Mouse (Mus musculus): ENCODE data around the gene Eid2. TPM values are rescaled to one million over a fixed set of nuclear protein-coding genes. Genes with fewer than 3 reads are reported as not detected.

The Eid2 gene
- 0.37 TPM for polyA plus RNA-seq (2014; fragmentation: Illumina TruSeq; extraction: RNeasy Lipid Tissue Mini Kit (QIAGEN cat#74804); ENCODE audit: low read depth, low replicate concordance)

DNA sequence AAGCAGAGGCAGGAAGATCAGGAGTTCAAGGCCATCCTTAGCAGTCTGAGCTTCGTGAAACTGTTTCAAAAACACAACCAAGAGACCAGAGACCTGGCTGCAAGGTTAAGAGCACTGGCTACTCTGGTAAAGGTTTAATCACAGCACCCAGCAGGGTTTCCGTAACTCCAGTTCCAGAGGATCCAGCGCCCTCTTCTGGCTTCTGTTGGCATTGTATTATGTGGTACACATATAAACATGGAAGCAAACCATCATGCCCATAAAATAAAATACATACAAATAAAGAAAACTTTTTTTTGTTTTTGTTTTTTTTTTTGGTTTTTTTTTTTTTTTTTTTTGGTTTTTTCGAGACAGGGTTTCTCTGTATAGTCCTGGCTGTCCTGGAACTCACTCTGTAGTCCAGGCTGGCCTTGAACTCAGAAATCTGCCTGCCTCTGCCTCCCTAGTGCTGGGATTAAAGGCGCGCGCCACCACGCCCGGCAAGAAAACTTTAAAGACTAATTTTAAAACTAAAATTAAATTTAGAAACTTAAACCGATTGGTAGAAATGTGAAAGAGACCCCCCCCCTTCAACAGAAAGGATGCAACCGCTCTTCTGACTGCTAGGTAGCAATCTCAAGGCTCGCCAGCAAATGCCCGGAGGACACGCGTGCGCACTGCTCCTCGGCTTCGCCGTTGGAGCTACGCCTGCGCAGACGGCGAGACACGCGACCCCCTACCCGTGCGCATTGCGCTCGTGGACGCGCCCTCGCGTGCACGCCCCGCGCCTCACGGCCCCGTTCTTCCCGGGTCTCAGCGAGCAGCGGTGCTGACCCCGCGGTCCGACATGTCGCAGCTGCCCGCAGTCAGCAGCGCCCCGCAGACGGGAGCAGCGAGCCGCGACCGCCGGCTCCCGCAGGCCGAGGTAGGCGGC is at the start of gene Eid2:
Gene Eid2 (plus strand): TSS at position 753 of the 913 bp plus-strand sequence.

DNA sequence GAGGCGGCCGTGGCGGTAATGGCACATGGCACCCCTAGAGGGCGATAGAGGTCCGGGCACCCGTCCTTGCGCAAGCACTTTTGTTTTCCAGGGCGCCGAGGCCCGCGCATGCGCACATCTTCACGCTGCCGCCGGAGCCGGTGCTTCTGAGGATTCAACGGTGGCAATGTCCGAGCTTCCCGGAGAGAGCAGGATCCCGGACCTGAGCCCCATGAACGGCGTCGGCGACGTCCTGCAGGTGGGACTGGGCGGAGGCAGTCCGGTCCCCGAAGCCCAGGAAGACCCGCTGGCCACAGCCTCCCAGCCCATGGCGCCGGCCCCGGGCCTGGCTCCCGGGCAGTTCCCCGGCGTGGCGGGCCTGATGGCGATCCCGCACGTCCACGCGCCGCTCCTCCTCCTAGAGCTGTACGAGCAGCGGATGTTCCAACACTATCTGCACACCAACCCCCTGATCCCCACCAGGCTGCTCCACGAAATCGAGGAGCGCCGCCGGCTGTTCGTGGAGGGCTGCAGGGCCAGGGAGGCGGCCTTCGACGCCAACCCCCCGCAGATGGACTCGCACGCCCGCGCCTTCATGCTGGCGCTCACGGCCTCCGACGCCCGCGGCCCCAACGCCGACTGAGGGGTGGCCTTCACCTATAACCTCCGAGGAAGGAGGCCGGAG is 10.1 kb downstream of the Eid2 start, which contains the start of gene Eid2b:
Gene Eid2b (plus strand): TSS at position 125 of the 664 bp plus-strand sequence.

DNA sequence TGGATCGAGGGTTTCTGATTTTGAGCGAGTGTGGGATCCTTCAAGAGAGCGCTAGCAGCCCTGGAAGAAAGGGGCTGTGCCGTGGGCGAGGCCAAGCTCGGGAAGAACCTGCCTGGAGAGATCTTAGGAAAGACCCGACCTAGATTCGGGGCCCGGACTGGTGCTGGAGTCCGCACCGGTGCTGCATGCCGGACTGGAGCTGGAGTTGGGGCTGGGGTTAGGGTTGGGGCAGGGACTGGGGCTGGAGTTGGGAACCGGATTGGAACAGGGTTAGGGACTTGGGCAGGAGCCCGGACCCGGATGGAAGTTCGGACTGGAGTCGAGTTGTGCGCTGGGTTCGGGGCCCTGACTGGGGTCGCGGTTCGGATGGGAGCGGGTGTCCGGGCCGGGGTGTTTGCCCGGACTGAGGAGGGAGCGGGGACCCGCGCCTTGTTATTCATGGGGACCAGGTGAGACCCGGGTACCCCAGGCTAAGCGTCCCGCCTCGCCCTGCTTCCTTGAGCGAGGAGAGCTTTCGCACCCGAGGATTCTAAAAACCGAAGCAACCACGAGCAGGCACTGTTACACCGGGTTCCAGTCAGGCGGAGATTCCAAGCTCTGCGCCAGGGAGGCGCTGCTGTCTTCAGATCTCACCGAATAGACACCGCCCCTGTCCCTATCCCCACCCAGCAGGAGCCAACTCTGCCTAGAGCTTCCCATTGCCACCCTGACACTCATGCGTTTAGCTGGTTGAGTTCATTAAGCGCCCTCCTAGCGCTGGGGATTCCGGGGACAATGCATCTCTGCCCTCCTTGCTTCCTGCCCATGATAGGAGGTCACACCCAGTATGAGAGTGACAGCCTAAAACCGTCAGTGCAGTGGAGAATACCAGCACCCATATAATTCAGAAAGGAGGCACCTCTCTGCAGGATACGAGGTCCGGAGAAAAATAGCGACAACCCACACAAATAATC is 23.2 kb downstream of the Eid2 start, which contains the start of gene Selenov:
Gene Selenov (minus strand): TSS at position 549 of the 953 bp plus-strand sequence.

GRCm38 (mm10) chr7:28301616-28302433 is 34.1 kb downstream of the Eid2 start, which contains the start of gene Dll3:
Gene Dll3, minus strand, starts transcription at chr7:28302238.

DNA sequence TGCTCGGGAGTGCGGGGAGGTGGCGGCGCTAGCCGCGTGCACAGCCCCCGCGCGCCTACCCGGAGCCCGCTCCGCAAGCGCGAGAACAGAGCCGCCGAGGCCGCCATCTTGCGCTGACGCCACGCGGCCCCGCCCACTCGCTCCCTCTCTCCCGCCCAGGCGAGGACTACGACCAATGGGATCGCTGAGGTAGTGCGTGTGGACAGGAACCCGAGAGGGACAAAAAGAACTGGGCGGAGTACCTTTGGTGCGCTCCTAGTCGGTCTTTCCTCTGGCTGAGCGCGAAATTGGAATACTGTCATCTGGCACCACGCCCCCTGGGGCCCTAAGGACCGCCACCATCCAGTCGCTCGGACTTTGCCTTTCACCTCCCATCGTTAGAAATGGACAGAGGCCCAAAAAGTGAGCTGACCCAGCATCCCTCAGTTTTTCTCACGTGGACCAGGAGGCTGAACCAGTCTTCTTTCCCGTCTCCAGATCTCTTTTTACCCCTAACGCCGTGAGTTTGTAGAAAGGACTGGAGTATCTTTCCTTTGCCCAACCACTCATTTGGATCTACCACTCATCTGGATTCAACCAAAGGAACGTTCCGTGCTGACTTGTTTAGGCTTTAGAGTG is 44.4 kb downstream of the Eid2 start, which contains the start of gene Timm50:
Gene Timm50 (minus strand): TSS at position 147 of the 618 bp plus-strand sequence.

Other genes starting within 250 kb of the Eid2 start
- gene Psmc4, start 217.8 kb upstream of the Eid2 start, polyA plus RNA-seq (2014; fragmentation: Illumina TruSeq; extraction: RNeasy Lipid Tissue Mini Kit (QIAGEN cat#74804); ENCODE audit: low read depth, low replicate concordance) = 44.3 TPM
- not detected for gene Fcgbp, start 196.6 kb upstream of the Eid2 start, polyA plus RNA-seq (2014; fragmentation: Illumina TruSeq; extraction: RNeasy Lipid Tissue Mini Kit (QIAGEN cat#74804); ENCODE audit: low read depth, low replicate concordance)
- not detected for gene 9530053A07Rik, start 138.4 kb upstream of the Eid2 start, polyA plus RNA-seq (2014; fragmentation: Illumina TruSeq; extraction: RNeasy Lipid Tissue Mini Kit (QIAGEN cat#74804); ENCODE audit: low read depth, low replicate concordance)
- 11.6 TPM for gene Fbl, start 98.2 kb upstream of the Eid2 start, polyA plus RNA-seq (2014; fragmentation: Illumina TruSeq; extraction: RNeasy Lipid Tissue Mini Kit (QIAGEN cat#74804); ENCODE audit: low read depth, low replicate concordance)
- gene Dyrk1b, start 88.4 kb upstream of the Eid2 start, polyA plus RNA-seq (2014; fragmentation: Illumina TruSeq; extraction: RNeasy Lipid Tissue Mini Kit (QIAGEN cat#74804); ENCODE audit: low read depth, low replicate concordance) = 0.37 TPM
- gene Eid2b, start 9.9 kb downstream of the Eid2 start, polyA plus RNA-seq (2014; fragmentation: Illumina TruSeq; extraction: RNeasy Lipid Tissue Mini Kit (QIAGEN cat#74804); ENCODE audit: low read depth, low replicate concordance) = 3.9 TPM
- gene Selenov, start 23.3 kb downstream of the Eid2 start, polyA plus RNA-seq (2014; fragmentation: Illumina TruSeq; extraction: RNeasy Lipid Tissue Mini Kit (QIAGEN cat#74804); ENCODE audit: low read depth, low replicate concordance) = not detected
- not detected for gene Dll3, start 34.4 kb downstream of the Eid2 start, polyA plus RNA-seq (2014; fragmentation: Illumina TruSeq; extraction: RNeasy Lipid Tissue Mini Kit (QIAGEN cat#74804); ENCODE audit: low read depth, low replicate concordance)
- gene Timm50, start 44.2 kb downstream of the Eid2 start, polyA plus RNA-seq (2014; fragmentation: Illumina TruSeq; extraction: RNeasy Lipid Tissue Mini Kit (QIAGEN cat#74804); ENCODE audit: low read depth, low replicate concordance) = 6.1 TPM
- 11.9 TPM for gene Supt5, start 70.9 kb downstream of the Eid2 start, polyA plus RNA-seq (2014; fragmentation: Illumina TruSeq; extraction: RNeasy Lipid Tissue Mini Kit (QIAGEN cat#74804); ENCODE audit: low read depth, low replicate concordance)
- 116 TPM for gene Rps16, start 82.8 kb downstream of the Eid2 start, polyA plus RNA-seq (2014; fragmentation: Illumina TruSeq; extraction: RNeasy Lipid Tissue Mini Kit (QIAGEN cat#74804); ENCODE audit: low read depth, low replicate concordance)
- gene Plekhg2, start 104.7 kb downstream of the Eid2 start, polyA plus RNA-seq (2014; fragmentation: Illumina TruSeq; extraction: RNeasy Lipid Tissue Mini Kit (QIAGEN cat#74804); ENCODE audit: low read depth, low replicate concordance) = 0.74 TPM
- 87.4 TPM for gene Zfp36, start 112.4 kb downstream of the Eid2 start, polyA plus RNA-seq (2014; fragmentation: Illumina TruSeq; extraction: RNeasy Lipid Tissue Mini Kit (QIAGEN cat#74804); ENCODE audit: low read depth, low replicate concordance)
- 1.7 TPM for gene Med29, start 124.8 kb downstream of the Eid2 start, polyA plus RNA-seq (2014; fragmentation: Illumina TruSeq; extraction: RNeasy Lipid Tissue Mini Kit (QIAGEN cat#74804); ENCODE audit: low read depth, low replicate concordance)
- 27.4 TPM for gene Paf1, start 125.1 kb downstream of the Eid2 start, polyA plus RNA-seq (2014; fragmentation: Illumina TruSeq; extraction: RNeasy Lipid Tissue Mini Kit (QIAGEN cat#74804); ENCODE audit: low read depth, low replicate concordance)
- gene Gmfg, start 169.6 kb downstream of the Eid2 start, polyA plus RNA-seq (2014; fragmentation: Illumina TruSeq; extraction: RNeasy Lipid Tissue Mini Kit (QIAGEN cat#74804); ENCODE audit: low read depth, low replicate concordance) = 8.5 TPM
- not detected for gene Lrfn1, start 184.1 kb downstream of the Eid2 start, polyA plus RNA-seq (2014; fragmentation: Illumina TruSeq; extraction: RNeasy Lipid Tissue Mini Kit (QIAGEN cat#74804); ENCODE audit: low read depth, low replicate concordance)
- gene Ifnl2, start 242.6 kb downstream of the Eid2 start, polyA plus RNA-seq (2014; fragmentation: Illumina TruSeq; extraction: RNeasy Lipid Tissue Mini Kit (QIAGEN cat#74804); ENCODE audit: low read depth, low replicate concordance) = not detected

Measured in liver, adult 10 weeks (tissue).